Mouse (Mus musculus): Measurements from ENCODE around the gene Arhgef12. TPM values are rescaled to one million over a fixed set of nuclear protein-coding genes. Genes with fewer than 3 reads are reported as not detected.

Gene Arhgef12
- 9.2 and 10.0 TPM in 2 replicates for polyA plus RNA-seq (2014; fragmentation: Nextera tagmentation; extraction: Ambion mirVana)

DNA sequence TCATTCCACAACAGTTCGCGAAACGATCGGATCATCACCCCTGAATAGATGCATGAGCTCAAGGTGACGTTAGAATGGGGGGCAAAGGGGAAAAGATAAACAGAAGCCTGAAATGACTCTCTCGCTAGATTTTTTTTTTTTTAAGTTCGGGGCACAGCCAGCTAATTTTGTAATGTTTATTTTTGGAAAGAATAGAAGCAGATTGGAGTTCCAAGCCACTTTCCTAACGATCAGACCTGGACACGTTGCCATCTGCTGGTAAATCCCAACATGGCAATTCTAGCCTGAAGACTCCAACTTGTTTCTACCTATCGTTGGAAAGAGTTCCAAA, at the start of gene Arhgef12:
Gene Arhgef12 (minus strand): TSS at position 53 of the 331 bp plus-strand sequence.
- no peaks in the 10 kb centered on the region for H3K27me3 ChIP-seq (ENCODE audit: control insufficient read depth, insufficient read depth, low read length)
- peak within 1 kb of the TSS; percentile 93 for H3K9ac ChIP-seq (ENCODE audit: low read length)
- WGBS, result 44% methylated on average over 10 of the region's 10 CpGs
- no peaks in the 10 kb centered on the region; the same call in 1 of the 2 replicates for H3K36me3 ChIP-seq (ENCODE audit: control insufficient read depth, insufficient read depth, low read length)
- ATAC-seq (ENCODE audit: low FRiP score) (no peak), DNase-seq (ENCODE audit: low spot score, missing footprints) (no peak)
- peaks cover 19% of the 10 kb centered on the region for H3K4me1 ChIP-seq (ENCODE audit: control insufficient read depth, insufficient read depth, low read length)
- no peaks in the 10 kb centered on the region for H3K9me3 ChIP-seq (ENCODE audit: control insufficient read depth, low read length)
- peak within 1 kb of the TSS; percentile 90 for H3K4me3 ChIP-seq (ENCODE audit: low read depth, low read length)
- H3K4me2 ChIP-seq, result peak within 1 kb of the TSS; percentile 74
- no peak within 1 kb of the TSS for H3K27ac ChIP-seq (ENCODE audit: low read depth, low read length)

DNA sequence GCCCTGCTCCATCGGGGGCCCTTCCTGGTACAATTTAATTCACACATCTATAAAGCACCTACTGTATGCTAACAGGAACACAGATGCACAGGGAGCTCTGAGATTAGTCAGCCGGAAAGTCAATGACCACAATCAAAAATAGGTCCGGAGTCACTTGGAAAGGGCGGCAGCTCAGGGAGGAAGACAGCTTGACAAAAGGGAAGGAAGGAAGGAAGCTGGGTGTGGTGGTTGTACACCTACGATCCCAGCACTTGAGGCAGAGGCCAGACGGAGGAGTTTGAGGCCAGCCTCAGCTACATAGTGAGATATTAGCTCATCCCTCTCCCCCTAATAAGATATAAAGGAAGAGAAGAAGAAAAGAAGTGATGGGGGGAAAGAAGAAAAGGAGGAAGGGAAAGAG, 48.9 kb upstream of the Arhgef12 start:
- H3K9me3 ChIP-seq (ENCODE audit: control insufficient read depth, low read length), result no peaks in the 10 kb centered on the region
- no peak overlapping the region for H3K9ac ChIP-seq (ENCODE audit: low read length)
- no peak overlapping the region for H3K4me3 ChIP-seq (ENCODE audit: low read depth, low read length)
- H3K4me1 ChIP-seq (ENCODE audit: control insufficient read depth, insufficient read depth, low read length), result no peaks in the 10 kb centered on the region
- no peaks in the 10 kb centered on the region for H3K27me3 ChIP-seq (ENCODE audit: control insufficient read depth, insufficient read depth, low read length)
- H3K4me2 ChIP-seq, result no peak overlapping the region
- ATAC-seq (ENCODE audit: low FRiP score) (no peak), DNase-seq (ENCODE audit: low spot score, missing footprints) (no peak)
- H3K27ac ChIP-seq (ENCODE audit: low read depth, low read length), result no peak overlapping the region
- 80% methylated on average over 6 of the region's 6 CpGs for WGBS
- H3K36me3 ChIP-seq (ENCODE audit: control insufficient read depth, insufficient read depth, low read length), result no peaks in the 10 kb centered on the region

DNA sequence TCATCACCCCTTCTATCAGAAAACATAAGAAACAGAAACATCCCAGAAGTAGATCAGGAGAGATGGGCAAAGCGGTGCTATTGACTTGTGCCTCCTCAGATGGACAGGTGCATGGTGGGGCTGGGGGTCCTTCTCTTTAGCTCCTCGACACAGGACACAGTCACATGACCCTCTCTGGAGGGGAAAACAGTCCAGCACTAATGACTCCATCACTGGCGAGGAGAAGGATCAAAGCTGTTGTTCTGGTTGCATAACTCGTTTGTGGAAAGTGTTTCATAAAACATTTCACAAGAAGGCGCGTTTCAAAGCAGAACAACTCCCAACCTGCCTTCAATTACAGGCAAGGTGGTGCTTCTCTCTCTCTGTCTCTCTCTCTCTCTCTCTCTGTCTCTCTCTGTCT, 44.7 kb upstream of the Arhgef12 start:
- no peaks in the 10 kb centered on the region for H3K4me1 ChIP-seq (ENCODE audit: control insufficient read depth, insufficient read depth, low read length)
- H3K36me3 ChIP-seq (ENCODE audit: control insufficient read depth, insufficient read depth, low read length), result no peaks in the 10 kb centered on the region
- 89% methylated on average over 6 of the region's 6 CpGs for WGBS
- H3K4me2 ChIP-seq, result no peak overlapping the region
- no peak for DNase-seq (ENCODE audit: low spot score, missing footprints)
- H3K27ac ChIP-seq (ENCODE audit: low read depth, low read length), result no peak overlapping the region
- ATAC-seq (ENCODE audit: low FRiP score), result no peak
- H3K9me3 ChIP-seq (ENCODE audit: control insufficient read depth, low read length), result no peaks in the 10 kb centered on the region
- no peak overlapping the region for H3K4me3 ChIP-seq (ENCODE audit: low read depth, low read length)
- no peaks in the 10 kb centered on the region for H3K27me3 ChIP-seq (ENCODE audit: control insufficient read depth, insufficient read depth, low read length)
- H3K9ac ChIP-seq (ENCODE audit: low read length), result no peak overlapping the region

DNA sequence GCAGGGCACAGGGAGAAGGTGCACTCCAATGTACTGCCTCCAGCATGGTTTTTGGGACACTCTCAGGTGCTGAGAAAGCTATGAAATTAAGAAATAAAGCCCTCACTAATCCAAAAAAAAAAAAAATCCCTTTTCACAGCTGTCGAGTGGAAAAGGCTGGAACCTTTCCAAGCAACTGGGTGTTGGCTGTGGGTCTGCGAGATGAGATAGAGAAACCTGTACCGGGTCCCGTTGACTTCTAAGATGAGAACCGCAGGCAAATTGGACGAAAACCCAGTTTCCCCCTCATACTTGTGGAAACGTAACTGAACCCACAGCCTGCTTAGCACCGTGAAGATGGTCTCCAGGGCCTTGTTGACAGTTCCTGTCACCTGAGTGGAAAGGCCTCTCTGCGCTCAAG, 43.9 kb upstream of the Arhgef12 start:
- H3K27me3 ChIP-seq (ENCODE audit: control insufficient read depth, insufficient read depth, low read length), result no peaks in the 10 kb centered on the region
- H3K9ac ChIP-seq (ENCODE audit: low read length), result no peak overlapping the region
- H3K4me2 ChIP-seq, result no peak overlapping the region
- H3K9me3 ChIP-seq (ENCODE audit: control insufficient read depth, low read length), result no peaks in the 10 kb centered on the region
- H3K27ac ChIP-seq (ENCODE audit: low read depth, low read length), result no peak overlapping the region
- no peaks in the 10 kb centered on the region for H3K4me1 ChIP-seq (ENCODE audit: control insufficient read depth, insufficient read depth, low read length)
- ATAC-seq (ENCODE audit: low FRiP score), result no peak
- H3K4me3 ChIP-seq (ENCODE audit: low read depth, low read length), result no peak overlapping the region
- no peaks in the 10 kb centered on the region for H3K36me3 ChIP-seq (ENCODE audit: control insufficient read depth, insufficient read depth, low read length)
- WGBS, result 89% methylated on average over 9 of the region's 9 CpGs
- no peak for DNase-seq (ENCODE audit: low spot score, missing footprints)

DNA sequence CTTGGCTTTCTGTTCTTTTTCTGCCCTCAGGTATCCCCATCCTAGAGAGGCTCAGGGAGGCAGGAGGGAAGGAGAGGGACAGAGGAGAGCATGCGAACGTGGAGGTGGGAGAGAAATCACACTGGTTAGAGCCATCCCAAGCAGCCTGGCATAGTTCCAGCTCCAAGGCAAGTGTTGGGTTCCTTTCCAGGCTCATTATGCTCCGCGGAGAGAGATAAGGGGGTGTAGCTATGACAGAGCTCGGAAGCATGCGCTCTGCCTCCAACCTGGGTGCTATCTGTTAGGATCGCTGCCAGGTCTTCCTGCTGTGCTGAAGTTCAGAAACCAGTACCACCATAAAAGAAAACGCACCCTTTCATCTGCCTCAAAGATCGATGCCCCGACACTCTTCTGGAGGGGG, 43.0 kb upstream of the Arhgef12 start:
- H3K36me3 ChIP-seq (ENCODE audit: control insufficient read depth, insufficient read depth, low read length), result no peaks in the 10 kb centered on the region
- H3K9ac ChIP-seq (ENCODE audit: low read length), result no peak overlapping the region
- 74% methylated on average over 10 of the region's 10 CpGs for WGBS
- DNase-seq (ENCODE audit: low spot score, missing footprints) (no peak), ATAC-seq (ENCODE audit: low FRiP score) (no peak)
- H3K27me3 ChIP-seq (ENCODE audit: control insufficient read depth, insufficient read depth, low read length), result no peaks in the 10 kb centered on the region
- no peaks in the 10 kb centered on the region for H3K9me3 ChIP-seq (ENCODE audit: control insufficient read depth, low read length)
- no peak overlapping the region for H3K27ac ChIP-seq (ENCODE audit: low read depth, low read length)
- no peak overlapping the region for H3K4me2 ChIP-seq
- no peak overlapping the region for H3K4me3 ChIP-seq (ENCODE audit: low read depth, low read length)
- no peaks in the 10 kb centered on the region for H3K4me1 ChIP-seq (ENCODE audit: control insufficient read depth, insufficient read depth, low read length)

DNA sequence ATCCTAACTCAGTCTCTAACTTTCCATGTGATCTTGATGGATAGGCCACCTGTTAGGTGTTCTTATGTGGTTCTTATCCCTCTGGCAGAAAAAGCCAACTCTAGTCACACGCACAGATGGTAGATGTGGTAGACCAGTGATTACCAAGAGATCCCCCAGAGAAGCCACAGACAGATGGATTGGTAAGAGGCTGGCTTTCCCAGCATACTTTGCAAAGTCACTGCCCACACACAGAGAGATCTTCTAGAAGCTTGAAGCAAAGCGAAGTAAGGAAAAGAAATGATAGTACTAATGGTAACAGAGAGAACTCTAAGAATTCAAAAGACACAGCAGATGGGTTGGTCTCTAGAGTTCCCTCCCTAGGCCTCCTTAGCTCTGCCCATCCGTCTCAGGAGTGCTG, 42.5 kb upstream of the Arhgef12 start:
- WGBS, result 85% methylated on average over 3 of the region's 3 CpGs
- Histone ChIP-seq H3K9me3 (ENCODE audit: control insufficient read depth, low read length) (no peaks in the 10 kb centered on the region), H3K27me3 (ENCODE audit: control insufficient read depth, insufficient read depth, low read length) (no peaks in the 10 kb centered on the region), H3K36me3 (ENCODE audit: control insufficient read depth, insufficient read depth, low read length) (no peaks in the 10 kb centered on the region), H3K9ac (ENCODE audit: low read length) (no peak overlapping the region), H3K27ac (ENCODE audit: low read depth, low read length) (no peak overlapping the region), H3K4me3 (ENCODE audit: low read depth, low read length) (no peak overlapping the region), H3K4me2 (no peak overlapping the region), H3K4me1 (ENCODE audit: control insufficient read depth, insufficient read depth, low read length) (no peaks in the 10 kb centered on the region)
- DNase-seq (ENCODE audit: low spot score, missing footprints) (peak; percentile 69), ATAC-seq (ENCODE audit: low FRiP score) (no peak)

DNA sequence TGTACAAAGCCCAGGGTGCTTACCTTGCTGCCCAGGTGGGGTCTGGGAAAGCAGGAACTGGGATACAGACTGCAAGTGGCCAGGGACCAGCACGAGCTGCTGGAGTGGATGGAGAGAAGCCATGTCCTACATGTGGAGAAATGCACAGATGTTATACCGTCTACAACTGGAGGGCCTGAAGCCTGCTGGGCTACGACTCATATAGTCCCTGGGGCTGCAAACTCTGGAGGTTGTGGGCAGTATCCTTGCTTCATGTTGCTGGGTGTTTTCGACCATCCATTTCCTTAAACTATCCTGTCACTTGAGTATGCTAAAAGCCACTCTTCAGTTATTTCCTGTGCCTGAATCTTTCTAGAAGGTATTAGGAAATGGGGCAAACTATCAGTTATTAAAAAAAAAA, 38.2 kb upstream of the Arhgef12 start:
- H3K4me1 ChIP-seq (ENCODE audit: control insufficient read depth, insufficient read depth, low read length), result no peaks in the 10 kb centered on the region
- H3K9me3 ChIP-seq (ENCODE audit: control insufficient read depth, low read length), result no peaks in the 10 kb centered on the region
- H3K4me2 ChIP-seq, result no peak overlapping the region
- no peak for DNase-seq (ENCODE audit: low spot score, missing footprints)
- ATAC-seq (ENCODE audit: low FRiP score), result no peak
- no peak overlapping the region for H3K4me3 ChIP-seq (ENCODE audit: low read depth, low read length)
- H3K9ac ChIP-seq (ENCODE audit: low read length), result no peak overlapping the region
- H3K27ac ChIP-seq (ENCODE audit: low read depth, low read length), result no peak overlapping the region
- no peaks in the 10 kb centered on the region for H3K36me3 ChIP-seq (ENCODE audit: control insufficient read depth, insufficient read depth, low read length)
- no peaks in the 10 kb centered on the region for H3K27me3 ChIP-seq (ENCODE audit: control insufficient read depth, insufficient read depth, low read length)
- 91% methylated on average over 4 of the region's 4 CpGs for WGBS

DNA sequence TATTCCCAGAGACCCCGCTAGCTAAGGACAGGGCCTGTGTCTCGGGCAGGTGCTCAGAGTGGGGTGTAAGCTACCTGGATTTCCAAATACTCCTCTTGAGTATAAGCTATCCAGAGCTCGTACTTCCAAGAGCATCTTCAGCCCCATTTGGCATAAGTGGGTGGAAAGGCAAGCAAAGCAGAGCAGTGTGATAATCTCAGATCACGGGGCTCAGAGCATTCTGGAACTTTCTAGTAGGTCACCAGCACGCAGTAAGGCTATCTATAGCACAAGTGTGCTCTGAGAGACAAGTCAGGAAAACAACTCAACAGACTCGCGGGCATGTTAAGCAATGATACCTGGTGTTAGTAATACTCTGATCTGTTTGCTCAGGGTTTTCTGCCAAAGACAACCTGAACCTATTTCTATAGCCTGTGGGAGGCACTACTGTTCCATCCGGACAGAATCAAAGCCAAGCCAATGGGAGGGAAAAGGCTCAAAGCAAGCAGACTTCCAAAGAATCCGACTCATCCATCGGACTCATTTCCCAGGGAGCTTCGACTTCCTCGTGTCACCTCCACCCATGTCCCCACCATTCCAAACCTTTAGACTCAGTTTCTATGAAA, 37.3 kb upstream of the Arhgef12 start:
- no peak overlapping the region for H3K9ac ChIP-seq (ENCODE audit: low read length)
- no peak overlapping the region for H3K4me2 ChIP-seq
- no peak overlapping the region for H3K4me3 ChIP-seq (ENCODE audit: low read depth, low read length)
- H3K9me3 ChIP-seq (ENCODE audit: control insufficient read depth, low read length), result no peaks in the 10 kb centered on the region
- no peak for ATAC-seq (ENCODE audit: low FRiP score)
- 77% methylated on average over 12 of the region's 12 CpGs for WGBS
- H3K4me1 ChIP-seq (ENCODE audit: control insufficient read depth, insufficient read depth, low read length), result no peaks in the 10 kb centered on the region
- H3K27ac ChIP-seq (ENCODE audit: low read depth, low read length), result no peak overlapping the region
- DNase-seq (ENCODE audit: low spot score, missing footprints), result no peak
- H3K27me3 ChIP-seq (ENCODE audit: control insufficient read depth, insufficient read depth, low read length), result no peaks in the 10 kb centered on the region
- H3K36me3 ChIP-seq (ENCODE audit: control insufficient read depth, insufficient read depth, low read length), result no peaks in the 10 kb centered on the region

DNA sequence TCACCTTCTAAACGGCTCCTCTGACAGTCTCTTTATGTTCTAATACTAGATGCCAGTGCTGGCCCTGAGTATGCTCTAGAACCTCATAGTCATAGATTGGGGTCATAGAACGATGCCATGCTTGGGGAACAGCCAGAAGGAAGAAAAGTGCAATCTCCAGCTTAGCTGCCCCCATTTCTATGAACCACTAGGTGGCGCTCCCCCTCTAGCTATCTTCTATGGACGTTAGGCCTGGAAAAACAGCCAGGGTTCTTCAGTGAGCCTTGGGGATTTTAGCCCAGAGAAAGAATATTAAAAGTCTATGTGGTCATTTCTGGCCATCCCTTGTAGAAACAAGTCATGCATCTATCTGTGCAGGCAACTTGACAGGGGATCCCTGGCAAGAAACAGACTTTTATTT, 34.8 kb upstream of the Arhgef12 start:
- no peak for ATAC-seq (ENCODE audit: low FRiP score)
- H3K4me2 ChIP-seq, result no peak overlapping the region
- WGBS, result 11% methylated on average over 4 of the region's 4 CpGs
- H3K4me1 ChIP-seq (ENCODE audit: control insufficient read depth, insufficient read depth, low read length), result no peaks in the 10 kb centered on the region
- peak; percentile 95 for DNase-seq (ENCODE audit: low spot score, missing footprints)
- no peaks in the 10 kb centered on the region for H3K9me3 ChIP-seq (ENCODE audit: control insufficient read depth, low read length)
- no peaks in the 10 kb centered on the region for H3K36me3 ChIP-seq (ENCODE audit: control insufficient read depth, insufficient read depth, low read length)
- no peaks in the 10 kb centered on the region for H3K27me3 ChIP-seq (ENCODE audit: control insufficient read depth, insufficient read depth, low read length)
- no peak overlapping the region for H3K4me3 ChIP-seq (ENCODE audit: low read depth, low read length)
- H3K9ac ChIP-seq (ENCODE audit: low read length), result no peak overlapping the region
- no peak overlapping the region for H3K27ac ChIP-seq (ENCODE audit: low read depth, low read length)

Data from midbrain, embryonic 11.5 days (tissue).